Mouse (Mus musculus) kidney, adult 2 months (tissue): ENCODE data around the gene Ddc. TPM values are rescaled to one million over a fixed set of nuclear protein-coding genes. Genes with fewer than 3 reads are reported as not detected.

Experiments used
- DNase-seq: peaks from one replicate; pipeline ENCODE4 v3.0.0; 2021
- H3K27ac ChIP-seq: fragments of 200-500 bp; 2 replicates; pipeline ENCODE4 v1.5.1; 2012; ENCODE audit warnings: low read depth, low read length, control low read depth, inconsistent platforms; ENCODE audit not compliant: insufficient read depth
- H3K27me3 ChIP-seq: fragments of 200-500 bp; replicated peaks from 2 replicates; pipeline ENCODE4 v1.6.1; 2012; ENCODE audit warnings: mild to moderate bottlenecking, moderate library complexity, low read length, inconsistent platforms; ENCODE audit not compliant: control insufficient read depth, insufficient read depth
- H3K36me3 ChIP-seq: fragments of 200-500 bp; 2 replicates; pipeline ENCODE4 v1.6.1; 2012; ENCODE audit warnings: mild to moderate bottlenecking, moderate library complexity, low read length, inconsistent platforms; ENCODE audit not compliant: control insufficient read depth, insufficient read depth
- H3K4me1 ChIP-seq: fragments of 200-500 bp; 2 replicates; pipeline ENCODE4 v1.6.1; 2011; ENCODE audit warnings: low read length; ENCODE audit not compliant: control insufficient read depth, insufficient read depth
- H3K4me3 ChIP-seq: fragments of 200-500 bp; 2 replicates; pipeline ENCODE4 v1.5.1; 2011; ENCODE audit warnings: mild to moderate bottlenecking, low read depth, low read length, control low read depth; ENCODE audit not compliant: insufficient read depth
- CTCF ChIP-seq: fragments of 200-500 bp; conservative IDR thresholded peaks from 2 replicates; pipeline ENCODE4 v1.5.1; 2011; ENCODE audit warnings: low read depth, mild to moderate bottlenecking, control low read depth, low read length, moderate library complexity, mixed read lengths; ENCODE audit not compliant: insufficient read depth, insufficient read length
- POLR2A ChIP-seq: fragments of 200-500 bp; IDR thresholded peaks from one replicate; pipeline ENCODE4 v1.6.1; 2011; ENCODE audit warnings: low read depth, low read length, control low read depth
- WGBS: fragments of 180-500 bp; shearing (Covaris S2); methylation state at CpG from one replicate; pipeline ENCODE4 v1.1.7; 2018; 5-methylcytosine and 5-hydroxymethylcytosine counted together
- polyA plus RNA-seq: library from polyadenylated mRNA; depleted of rRNA; stranded (reverse); fragments of >200 nt; gene quantifications from 2 replicates; pipeline ENCODE4 v1.2.3, GENCODE M21; 2012

Ddc gene
- polyA plus RNA-seq, 1 experiment: 103 TPM

GRCm38 (mm10) chr11:11931688-11932087 is 33.7 kb upstream of the Ddc start:
- Histone ChIP-seq H3K27ac (no peak overlapping the region), H3K36me3 (no peaks in the 10 kb centered on the region), H3K27me3 (no peaks in the 10 kb centered on the region), H3K4me3 (no peak overlapping the region), H3K4me1 (0 out of 2 replicates have a peak, but pooled peaks cover 4% of the 10 kb centered on the region)
- TF ChIP-seq CTCF (no peak), POLR2A (no peak)
- 73% methylated on average over 5 of the region's 5 CpGs for WGBS
- no peak for DNase-seq

- Histone ChIP-seq H3K27me3 (no peaks in the 10 kb centered on the region), H3K4me3 (no peak overlapping the region), H3K27ac (no peak overlapping the region), H3K4me1 (0 out of 2 replicates have a peak, but pooled peaks cover 4% of the 10 kb centered on the region), H3K36me3 (no peaks in the 10 kb centered on the region)
- DNase-seq: no peak
- 84% methylated on average over 11 of the region's 11 CpGs for WGBS
- TF ChIP-seq POLR2A: no peak
- no peak for TF ChIP-seq CTCF
Measured at GRCm38 (mm10) chr11:11930527-11930926, 32.6 kb upstream of the Ddc start.

DNA sequence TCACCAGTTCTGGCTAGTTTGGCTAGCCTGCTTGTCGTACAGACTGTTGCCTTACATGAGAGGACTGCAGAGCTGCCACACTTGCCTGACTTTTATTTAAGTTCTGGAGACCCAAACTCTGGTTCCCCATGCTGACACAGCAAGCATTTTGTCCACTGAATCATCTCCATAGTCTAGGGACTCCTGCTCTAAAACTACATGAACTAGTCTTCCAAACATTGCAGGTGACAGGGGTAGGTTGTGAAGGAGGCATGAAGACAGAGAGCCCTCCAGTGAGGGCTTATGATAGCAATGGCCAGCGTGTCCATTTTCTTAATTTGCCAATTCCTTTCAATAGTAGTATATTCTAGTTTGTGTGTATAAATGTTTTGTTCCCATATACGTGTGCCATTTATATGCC is 31.1 kb upstream of the Ddc start:
- 85% methylated on average over 3 of the region's 3 CpGs for WGBS
- no peak for TF ChIP-seq CTCF
- TF ChIP-seq POLR2A: no peak
- Histone ChIP-seq H3K4me1 (0 out of 2 replicates have a peak, but pooled peaks cover 4% of the 10 kb centered on the region), H3K4me3 (no peak overlapping the region), H3K36me3 (no peaks in the 10 kb centered on the region), H3K27ac (peak overlapping the region; percentile 5; the same call in 1 of the 2 replicates), H3K27me3 (no peaks in the 10 kb centered on the region)
- DNase-seq: no peak

DNA sequence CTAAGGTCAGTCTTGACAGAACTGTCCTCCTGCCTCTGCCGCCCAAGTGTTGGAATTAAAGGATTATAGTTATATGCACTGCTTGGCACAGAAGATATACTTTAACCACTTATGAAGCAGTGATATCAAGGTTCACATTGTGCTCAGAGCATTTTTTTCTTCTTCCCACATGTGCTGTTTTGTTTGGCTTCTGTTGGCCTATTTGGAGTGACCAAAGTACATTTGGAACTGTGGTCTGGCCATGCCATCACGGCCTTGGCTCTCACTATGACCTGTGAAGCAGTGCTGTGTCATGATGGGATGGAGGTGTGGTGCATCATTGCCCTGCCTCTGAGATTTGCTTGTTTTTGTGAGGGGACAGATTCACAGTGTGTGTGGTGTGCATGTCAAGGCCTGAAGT is 30.6 kb upstream of the Ddc start:
- WGBS: 51% methylated on average over 2 of the region's 2 CpGs
- no peak overlapping the region for H3K4me3 ChIP-seq

DNA sequence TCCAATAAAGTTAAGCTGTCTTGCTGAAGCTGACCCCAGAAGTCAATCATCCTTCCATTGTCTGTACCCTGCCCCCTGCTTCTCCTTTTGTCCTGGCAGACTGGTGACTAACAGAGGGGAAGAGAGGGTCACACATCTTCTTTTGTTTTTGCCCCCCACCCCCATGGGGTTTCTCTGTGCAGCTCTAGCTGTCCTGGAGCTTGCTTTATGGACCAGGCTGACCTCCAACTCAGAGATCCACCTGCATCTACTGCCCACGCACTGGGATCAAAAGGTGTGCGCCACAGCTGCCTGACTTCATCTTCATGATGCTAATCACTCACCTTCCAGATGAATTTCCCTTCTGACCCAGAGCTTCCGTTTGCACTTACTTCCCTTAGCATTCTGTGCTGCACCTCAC is 26.0 kb upstream of the Ddc start:
- H3K27ac ChIP-seq: no peak overlapping the region
- no peak overlapping the region for H3K4me3 ChIP-seq
- no peaks in the 10 kb centered on the region for H3K36me3 ChIP-seq
- DNase-seq: no peak
- H3K4me1 ChIP-seq: 0 out of 2 replicates have a peak, but pooled peaks cover 4% of the 10 kb centered on the region
- H3K27me3 ChIP-seq: no peaks in the 10 kb centered on the region
- WGBS: 50% methylated on average over 3 of the region's 3 CpGs
- no peak for TF ChIP-seq CTCF
- no peak for TF ChIP-seq POLR2A

More for the DNA sequence above, 30.6 kb upstream of the Ddc start:
- Histone ChIP-seq H3K27ac (peak overlapping the region; percentile 29; the same call in 1 of the 2 replicates), H3K36me3 (no peaks in the 10 kb centered on the region), H3K4me1 (0 out of 2 replicates have a peak, but pooled peaks cover 4% of the 10 kb centered on the region), H3K27me3 (no peaks in the 10 kb centered on the region)
- peak; percentile 90 for DNase-seq
- TF ChIP-seq POLR2A (no peak), CTCF (no peak)

GRCm38 (mm10) chr11:11923345-11923744 is 25.4 kb upstream of the Ddc start:
- TF ChIP-seq POLR2A (no peak), CTCF (no peak)
- Histone ChIP-seq H3K27ac (no peak overlapping the region), H3K27me3 (no peaks in the 10 kb centered on the region), H3K4me1 (no peaks in the 10 kb centered on the region), H3K36me3 (no peaks in the 10 kb centered on the region), H3K4me3 (no peak overlapping the region)
- 94% methylated on average over 3 of the region's 3 CpGs for WGBS
- no peak for DNase-seq

- Histone ChIP-seq H3K4me1 (no peaks in the 10 kb centered on the region), H3K27me3 (no peaks in the 10 kb centered on the region), H3K27ac (no peak overlapping the region), H3K36me3 (no peaks in the 10 kb centered on the region), H3K4me3 (no peak overlapping the region)
- no peak for DNase-seq
- 88% methylated on average over 2 of the region's 2 CpGs for WGBS
- TF ChIP-seq POLR2A: no peak
Measured at GRCm38 (mm10) chr11:11922106-11922505, 24.2 kb upstream of the Ddc start.
